Mouse (Mus musculus): ENCODE results near the gene Abtb2. TPM values are rescaled to one million over a fixed set of nuclear protein-coding genes. Genes with fewer than 3 reads are reported as not detected.

Gene Abtb2
- total RNA-seq, 4 experiments from 2014 or later = 22.9 to 27.5 (median 24.8) TPM

- no peak for DNase-seq (ENCODE audit: low spot score)
Measured at GRCm38 (mm10) chr2:103615028-103615427, 48.9 kb downstream of the Abtb2 start.

- DNase-seq (ENCODE audit: low spot score) = no peak
Measured at GRCm38 (mm10) chr2:103618407-103618806, 52.3 kb downstream of the Abtb2 start.

GRCm38 (mm10) chr2:103622950-103623349, 56.8 kb downstream of the Abtb2 start:
- no peak for DNase-seq (ENCODE audit: low spot score)

GRCm38 (mm10) chr2:103625349-103625932, 59.3 kb downstream of the Abtb2 start:
- no peak for DNase-seq (ENCODE audit: low spot score)

- DNase-seq (ENCODE audit: low spot score) = no peak
Measured at GRCm38 (mm10) chr2:103627101-103627500, 61.0 kb downstream of the Abtb2 start.

GRCm38 (mm10) chr2:103629956-103630355, 63.8 kb downstream of the Abtb2 start:
- no peak for DNase-seq (ENCODE audit: low spot score)

- no peak for DNase-seq (ENCODE audit: low spot score)
Measured at GRCm38 (mm10) chr2:103631293-103631717, 65.2 kb downstream of the Abtb2 start.

GRCm38 (mm10) chr2:103632136-103632925, 66.2 kb downstream of the Abtb2 start:
- peak; percentile 15 for DNase-seq (ENCODE audit: low spot score)

- DNase-seq (ENCODE audit: low spot score) = no peak
Measured at GRCm38 (mm10) chr2:103632926-103633250, 66.8 kb downstream of the Abtb2 start.

GRCm38 (mm10) chr2:103635731-103636487, 69.8 kb downstream of the Abtb2 start:
- DNase-seq (ENCODE audit: low spot score) = no peak

- DNase-seq (ENCODE audit: low spot score) = no peak
Measured at GRCm38 (mm10) chr2:103637385-103637784, 71.3 kb downstream of the Abtb2 start.

- no peak for DNase-seq (ENCODE audit: low spot score)
Measured at GRCm38 (mm10) chr2:103637943-103638342, 71.8 kb downstream of the Abtb2 start.

- DNase-seq (ENCODE audit: low spot score) = no peak
Measured at GRCm38 (mm10) chr2:103639701-103640100, 73.6 kb downstream of the Abtb2 start.

GRCm38 (mm10) chr2:103640861-103641260, 74.8 kb downstream of the Abtb2 start:
- DNase-seq (ENCODE audit: low spot score) = no peak

GRCm38 (mm10) chr2:103643584-103644211, 77.6 kb downstream of the Abtb2 start:
- DNase-seq (ENCODE audit: low spot score) = peak; percentile 30

GRCm38 (mm10) chr2:103644418-103644817, 78.3 kb downstream of the Abtb2 start:
- no peak for DNase-seq (ENCODE audit: low spot score)

GRCm38 (mm10) chr2:103650314-103650879, 84.3 kb downstream of the Abtb2 start:
- no peak for DNase-seq (ENCODE audit: low spot score)

GRCm38 (mm10) chr2:103652121-103652520, 86.0 kb downstream of the Abtb2 start:
- no peak for DNase-seq (ENCODE audit: low spot score)

GRCm38 (mm10) chr2:103655037-103655436, 88.9 kb downstream of the Abtb2 start:
- no peak for DNase-seq (ENCODE audit: low spot score)

GRCm38 (mm10) chr2:103656028-103656427, 89.9 kb downstream of the Abtb2 start:
- DNase-seq (ENCODE audit: low spot score) = no peak

GRCm38 (mm10) chr2:103659167-103659566, 93.1 kb downstream of the Abtb2 start:
- DNase-seq (ENCODE audit: low spot score) = no peak

All from heart, adult 8-10 months (tissue).